In the genomic region with DNA sequence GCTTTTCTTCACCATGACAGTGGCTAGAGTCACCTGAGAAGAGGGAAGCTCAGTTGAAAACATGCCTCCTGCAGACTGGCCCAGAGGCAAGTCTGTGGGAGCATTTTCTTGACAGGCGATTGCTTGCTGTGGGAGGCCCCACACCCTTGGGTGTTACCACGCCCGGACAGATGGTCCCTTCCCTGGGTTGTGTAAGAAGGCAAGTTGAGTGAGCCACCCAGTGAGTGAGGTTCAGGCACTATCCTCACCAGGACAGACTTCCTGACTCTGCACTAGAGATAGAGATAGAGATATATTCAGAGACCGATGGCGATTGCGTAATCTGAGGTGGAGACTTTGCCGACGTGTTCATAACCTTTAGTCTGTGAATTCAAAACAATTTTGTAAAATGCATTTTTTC, we compare ENCODE assay signal across 9 mouse cellular contexts.
DNase-seq lines count a peak whose midpoint lies in the region; ATAC-seq lines count a peak whose summit lies in the region.
"Had no signal": no experiment of that assay in that cellular context is flagged by ENCODE, and none has a peak within 500 bp of the region (broad histone marks: within the 10 kb centered on the region; RNA-seq: fewer than 3 reads in every experiment).

No protein-coding gene starts in this region.

- no peaks in the 10 kb centered on the region for H3K9me3 ChIP-seq in intestine, embryonic 16.5 days (ENCODE audit: control insufficient read depth, low read length)
- H3K9me3 ChIP-seq: hindbrain, embryonic 15.5 days had no signal

- H3K27ac ChIP-seq in intestine, embryonic 16.5 days (ENCODE audit: low read length), result 0 out of 2 replicates have a peak overlapping the region, but pooled peaks have one; percentile 3
- H3K27ac ChIP-seq: hindbrain, embryonic 15.5 days had no signal

- no peak overlapping the region for H3K4me3 ChIP-seq in intestine, embryonic 16.5 days (ENCODE audit: low read length)
- H3K4me3 ChIP-seq: hindbrain, embryonic 15.5 days had no signal

- peak; percentile 18 to 28 for DNase-seq in B cell, adult 2 months
- DNase-seq in MEL-GATA-1-ER (ENCODE audit: extremely low read depth, low read depth), result peak; percentile 97
- DNase-seq in cerebellum, adult 8-10 months, result no peak
- DNase-seq in right cerebral cortex, adult 2 months (ENCODE audit: low spot score in 2 of 2), result no peak
- DNase-seq in left cerebral cortex, adult 9 months (ENCODE audit: low spot score in 2 of 2), result no peak
- no peak for DNase-seq in retina, postnatal 1 day

- ATAC-seq in intestine, embryonic 16.5 days, result peak; percentile 93
- peak; percentile 96 for ATAC-seq in megakaryocyte-erythroid progenitor cell, adult 5-6 weeks (replicated peaks; ENCODE audit: low FRiP score, low TSS enrichment, poor library complexity, severe bottlenecking)

- H3K27me3 ChIP-seq in intestine, embryonic 16.5 days (replicated peaks; ENCODE audit: control insufficient read depth, insufficient read depth, low read length), result no peaks in the 10 kb centered on the region
- H3K27me3 ChIP-seq: hindbrain, embryonic 15.5 days had no signal

- H3K36me3 ChIP-seq in intestine, embryonic 16.5 days (ENCODE audit: control insufficient read depth, insufficient read depth, low read length), result no peaks in the 10 kb centered on the region
- H3K36me3 ChIP-seq: hindbrain, embryonic 15.5 days had no signal

- 0 out of 2 replicates have a peak, but pooled peaks cover 4% of the 10 kb centered on the region for H3K4me1 ChIP-seq in intestine, embryonic 16.5 days (ENCODE audit: control insufficient read depth, insufficient read depth, low read length)

- H3K4me2 ChIP-seq in intestine, embryonic 16.5 days (ENCODE audit: low read depth, low read length), result no peak overlapping the region
- H3K4me2 ChIP-seq: hindbrain, embryonic 15.5 days had no signal

- no peak overlapping the region for H3K9ac ChIP-seq in intestine, embryonic 16.5 days (ENCODE audit: low read depth, low read length)
- H3K9ac ChIP-seq: hindbrain, embryonic 15.5 days had no signal

- 75% methylated on average over 8 of the region's 8 CpGs for WGBS in intestine, embryonic 16.5 days

Comparison
In these comparisons a context has a peak if more than half of its experiments do, and no peak if none do; other contexts are left out.
1. DNase-seq: peak in B cell, adult 2 months (2 of 2) and MEL-GATA-1-ER (single experiment); none in cerebellum, adult 8-10 months (single experiment), right cerebral cortex, adult 2 months (0 of 2), left cerebral cortex, adult 9 months (0 of 2) and retina, postnatal 1 day (single experiment).